Mouse (Mus musculus): Measurements from ENCODE around the gene Mill2.
"Not testable (repeated sequence)": the region's sequence is repeated elsewhere in the genome, so short reads cannot be mapped to it uniquely, and the experiment has no call there.

Gene Mill2

GRCm38 (mm10) chr7:18839865-18840264 lies at the start of gene Mill2:
Mill2 (plus strand) TSS chr7:18839966.
- peak in 1 of 2 experiments; percentile 34 for DNase-seq

GRCm38 (mm10) chr7:18790671-18791070 lies 49.1 kb upstream of the Mill2 start:
- not testable (repeated sequence) for DNase-seq

DNA sequence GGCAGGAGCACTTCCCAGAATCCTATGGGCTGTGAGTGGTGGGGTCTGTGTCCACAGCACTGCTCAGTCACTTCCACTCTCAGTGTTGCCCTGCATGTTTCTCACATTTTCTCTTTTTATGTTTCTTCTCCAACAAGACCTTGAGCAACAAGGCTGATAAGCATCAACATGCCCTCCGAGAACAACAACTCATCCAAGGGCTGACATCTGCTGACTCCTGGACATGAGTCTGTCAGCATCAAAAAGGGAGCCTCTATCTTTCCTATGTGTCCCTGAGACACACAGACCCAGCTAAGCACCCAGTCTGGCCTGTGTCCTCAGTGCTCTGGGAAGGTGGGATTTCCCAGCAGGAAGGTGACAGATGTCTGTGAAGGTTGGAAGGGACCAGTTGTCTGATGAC lies 41.3 kb upstream of the Mill2 start, which contains the start of gene Psg19:
Gene Psg19 (minus strand): TSS at position 101 of the 400 bp plus-strand sequence.
- no peak for DNase-seq

DNA sequence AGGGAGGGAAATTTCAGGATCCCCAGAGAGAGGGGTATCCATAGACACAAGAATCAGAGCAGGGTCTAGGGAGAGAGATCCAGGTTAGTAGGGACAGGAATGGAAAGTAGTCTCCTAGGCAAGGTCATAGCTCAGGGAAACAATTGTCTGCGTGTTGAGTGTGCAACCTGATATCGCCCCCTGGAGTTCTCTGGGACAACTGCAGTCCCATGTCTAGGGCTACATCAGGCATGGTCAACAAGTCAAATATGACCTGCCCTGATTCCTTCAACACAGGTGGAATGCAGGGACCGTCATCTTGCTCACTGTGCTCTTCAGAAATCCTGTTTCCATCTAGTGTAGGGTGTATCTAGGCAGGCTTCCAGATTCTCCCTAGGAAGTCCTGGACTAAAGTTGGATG lies 40.6 kb upstream of the Mill2 start:
- no peak for DNase-seq

DNA sequence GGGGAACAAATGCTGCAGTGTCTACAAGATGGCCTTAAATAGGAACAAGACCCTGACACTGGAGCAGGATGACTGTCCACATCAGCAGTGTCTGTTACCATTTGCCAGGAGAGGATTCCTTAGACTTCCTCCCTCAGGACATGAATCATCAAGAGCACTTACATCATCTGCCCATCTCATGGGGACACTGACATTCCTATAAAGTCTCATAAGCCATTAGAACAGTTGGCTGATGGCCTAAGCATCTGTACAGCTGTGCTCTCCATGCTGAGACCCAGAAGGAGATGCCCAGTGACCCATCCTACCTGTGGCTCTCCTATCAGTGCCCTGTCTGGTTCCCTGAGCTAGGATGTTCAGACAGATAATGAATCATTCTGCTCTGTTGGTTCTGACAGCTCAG lies 36.2 kb upstream of the Mill2 start:
- no peak for DNase-seq

GRCm38 (mm10) chr7:18818301-18818700 lies 21.5 kb upstream of the Mill2 start:
- DNase-seq, result no peak

DNA sequence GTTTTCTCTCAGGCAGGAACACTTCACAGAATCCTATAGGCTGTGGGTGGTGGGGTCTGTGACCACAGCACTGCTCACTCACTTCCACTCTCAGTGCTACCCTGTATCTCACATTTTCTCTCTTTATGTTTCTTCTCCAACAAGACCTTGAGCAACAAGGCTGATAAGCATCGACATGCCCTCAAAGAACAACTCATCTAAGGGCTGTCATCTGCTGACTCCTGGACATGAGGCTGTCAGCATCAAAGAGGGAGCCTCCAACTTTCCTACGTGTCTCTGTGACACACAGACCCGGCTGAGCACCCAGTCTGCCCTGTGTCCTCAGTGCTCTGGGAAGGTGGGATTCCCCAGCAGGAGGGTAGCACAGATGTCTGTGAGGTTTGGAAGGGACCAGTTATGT lies 18.3 kb upstream of the Mill2 start, which contains the start of gene Psg17:
Gene Psg17 (minus strand): TSS at position 101 of the 400 bp plus-strand sequence.
- DNase-seq, result no peak

- DNase-seq, result no peak
Observed at GRCm38 (mm10) chr7:18827792-18828546, 11.8 kb upstream of the Mill2 start.

GRCm38 (mm10) chr7:18828592-18828991 lies 11.2 kb upstream of the Mill2 start:
- DNase-seq, result peak in 1 of 2 experiments; percentile 16

DNA sequence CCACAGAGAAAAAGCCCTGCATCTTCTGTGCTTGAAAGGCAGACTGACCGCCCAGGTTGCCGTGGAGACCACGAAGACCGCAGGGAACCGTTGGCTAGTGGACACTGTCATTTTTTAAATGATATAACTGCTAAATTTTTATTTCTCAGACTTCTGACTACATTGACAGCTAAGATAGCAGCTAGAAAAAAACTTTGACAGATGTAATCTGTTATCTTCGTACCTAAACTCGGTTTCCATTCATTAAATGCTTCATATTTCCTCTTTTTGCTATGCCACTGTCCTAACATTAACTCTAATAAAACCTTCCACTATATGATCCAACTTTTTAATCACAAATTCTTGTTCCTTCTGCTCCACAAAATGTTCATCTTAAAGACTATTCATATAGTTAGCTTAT lies 10.2 kb upstream of the Mill2 start:
- no peak for DNase-seq

GRCm38 (mm10) chr7:18832298-18832697 lies 7.5 kb upstream of the Mill2 start:
- peak; percentile 28 to 30 for DNase-seq

DNA sequence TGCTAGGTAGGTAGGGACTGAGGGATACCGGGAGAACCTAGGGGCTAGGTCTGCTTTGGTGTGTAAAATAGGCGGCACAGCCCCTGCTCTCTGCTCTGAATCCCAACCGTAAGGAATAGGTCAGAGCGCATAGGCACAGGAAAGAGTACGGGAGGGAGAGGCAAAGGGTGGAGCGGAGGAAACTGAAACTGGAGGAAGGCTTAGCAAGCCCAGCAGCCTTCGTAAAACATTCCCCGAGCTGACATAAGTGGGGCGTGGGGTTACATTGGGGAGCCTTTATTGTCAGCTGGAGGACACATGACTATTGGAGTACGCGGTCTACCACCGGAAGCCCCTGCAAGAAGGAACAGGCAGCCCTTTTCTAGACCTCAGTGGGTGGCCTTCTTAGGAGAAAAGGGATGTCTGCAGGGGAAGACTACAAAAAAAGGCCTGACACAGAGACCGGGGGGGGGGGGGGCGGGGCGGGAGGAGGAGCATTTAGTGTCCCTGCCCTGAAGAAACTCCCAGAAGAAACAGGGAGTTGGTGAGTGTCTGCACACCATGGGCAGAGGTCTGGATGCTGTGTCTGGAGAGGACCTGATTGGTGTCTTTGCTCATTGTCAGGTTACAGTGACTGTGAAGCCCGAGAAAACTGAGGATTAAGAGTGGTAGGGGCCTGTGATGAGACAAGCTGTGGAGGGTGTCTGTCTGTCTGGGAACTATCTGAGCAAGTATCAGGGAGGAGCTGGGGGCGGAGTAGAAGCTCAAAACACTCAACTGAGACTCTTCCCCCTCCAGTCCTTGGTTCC lies 814 bp downstream of the Mill2 start:
- peak; percentile 68 to 79 for DNase-seq

- DNase-seq, result no peak
Observed at GRCm38 (mm10) chr7:18841174-18841567, 1.4 kb downstream of the Mill2 start.

GRCm38 (mm10) chr7:18844811-18845210 lies 5.0 kb downstream of the Mill2 start:
- DNase-seq, result peak in 1 of 2 experiments; percentile 24

DNA sequence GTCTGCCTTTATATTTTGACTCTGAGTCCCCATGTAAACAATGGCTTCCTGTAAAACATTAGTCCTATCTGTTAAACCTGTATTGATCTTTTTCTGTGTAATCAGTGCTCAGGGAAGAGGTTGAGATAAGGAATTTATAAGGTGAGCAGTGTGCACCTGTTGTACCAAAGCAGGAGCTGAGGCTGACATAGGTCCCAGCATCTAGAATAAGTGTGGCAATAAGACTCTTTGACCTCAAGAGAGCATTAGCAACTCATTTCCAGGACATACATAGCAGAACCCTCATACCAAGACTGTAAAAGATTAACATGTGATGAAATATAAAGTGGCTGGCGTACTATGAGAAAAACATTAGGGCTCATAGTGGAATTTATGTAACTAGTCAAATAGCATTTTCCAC lies 8.6 kb downstream of the Mill2 start:
- no peak for DNase-seq

DNA sequence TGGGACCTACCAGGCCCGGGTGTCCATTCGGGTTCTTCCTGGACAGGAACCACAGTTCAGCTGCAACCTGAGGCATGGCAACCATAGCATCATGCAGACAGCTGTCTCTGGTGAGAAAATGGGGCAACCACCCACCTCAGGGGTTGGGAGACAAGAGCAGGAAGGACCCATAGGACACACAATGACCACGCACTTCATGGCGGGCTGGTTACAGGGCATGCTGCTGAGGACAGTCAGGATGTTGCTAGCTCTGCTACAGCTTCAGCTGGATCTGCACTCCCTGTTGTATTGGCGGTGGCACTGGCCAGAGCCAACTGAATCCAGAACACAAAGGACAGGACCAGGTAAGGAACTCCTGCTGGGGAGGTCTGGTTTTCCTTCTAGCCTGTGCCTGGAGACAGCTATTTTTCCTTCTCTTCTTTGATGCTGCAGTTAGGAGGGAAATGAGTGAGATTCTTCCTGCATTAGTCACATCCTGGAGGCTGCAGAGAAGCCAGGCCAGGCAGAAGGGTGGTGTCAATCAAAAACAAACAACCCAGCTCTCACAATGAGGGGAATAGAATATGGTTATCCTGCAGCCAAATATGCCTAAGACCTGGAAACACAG lies 18.6 kb downstream of the Mill2 start:
- DNase-seq, result peak in 1 of 2 experiments; percentile 27

DNA sequence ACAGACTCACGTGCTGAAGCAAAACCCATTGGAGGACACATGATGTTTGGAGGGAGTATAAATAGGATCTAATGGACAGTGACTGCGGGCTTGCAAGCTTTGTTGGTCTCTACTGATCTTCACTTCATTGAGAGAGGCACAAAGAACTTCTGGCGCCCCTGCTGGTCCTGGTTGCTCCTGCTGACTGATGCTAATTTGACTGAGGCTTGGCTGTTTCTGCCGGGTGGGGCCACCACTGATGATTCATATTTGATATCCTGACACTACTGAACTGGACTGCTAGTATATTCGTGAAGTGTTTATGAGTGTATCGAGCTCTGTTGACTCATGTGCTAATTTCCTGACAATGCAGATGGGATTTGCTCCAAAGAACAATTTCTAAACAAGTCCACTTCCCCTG lies 23.0 kb downstream of the Mill2 start:
- DNase-seq, result no peak

GRCm38 (mm10) chr7:18868491-18868890 lies 28.7 kb downstream of the Mill2 start:
- DNase-seq, result no peak

- not testable (repeated sequence) for DNase-seq
Observed at GRCm38 (mm10) chr7:18871031-18871430, 31.3 kb downstream of the Mill2 start, which contains the start of gene Pglyrp1. Pglyrp1 (plus strand) TSS chr7:18871331.

- no peak for DNase-seq
Observed at GRCm38 (mm10) chr7:18872014-18872802, 32.4 kb downstream of the Mill2 start.

DNA sequence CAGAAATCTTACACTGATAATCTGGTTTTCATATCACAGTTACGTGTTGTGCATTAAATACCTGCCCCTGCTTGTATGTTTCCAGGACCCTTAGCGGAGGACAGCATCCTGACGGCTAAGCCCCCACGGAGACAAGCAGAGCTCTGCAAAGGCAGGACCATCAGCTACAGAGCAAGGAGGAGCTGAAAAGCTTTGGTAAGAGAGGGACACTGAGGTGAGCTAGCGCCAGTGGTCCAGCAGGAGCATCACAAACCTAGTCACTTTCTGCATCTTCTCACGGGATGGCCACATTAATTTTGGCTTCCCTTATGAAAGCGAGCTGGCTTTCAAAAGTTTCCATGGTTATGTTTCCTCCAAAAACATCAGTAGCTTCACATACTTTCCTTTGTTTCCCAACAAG lies 33.0 kb downstream of the Mill2 start:
- DNase-seq, result no peak

GRCm38 (mm10) chr7:18873253-18873652 lies 33.5 kb downstream of the Mill2 start:
- peak; percentile 79 to 85 for DNase-seq
